Mouse (Mus musculus): Measurements from ENCODE around the gene Tmem246. TPM values are rescaled to one million over a fixed set of nuclear protein-coding genes. Genes with fewer than 3 reads are reported as not detected.
"Not testable (repeated sequence)": the region's sequence is repeated elsewhere in the genome, so short reads cannot be mapped to it uniquely, and the experiment has no call there.

The Tmem246 gene
- polyA plus RNA-seq, 2 experiments: 28.4 to 37.0 TPM

DNA sequence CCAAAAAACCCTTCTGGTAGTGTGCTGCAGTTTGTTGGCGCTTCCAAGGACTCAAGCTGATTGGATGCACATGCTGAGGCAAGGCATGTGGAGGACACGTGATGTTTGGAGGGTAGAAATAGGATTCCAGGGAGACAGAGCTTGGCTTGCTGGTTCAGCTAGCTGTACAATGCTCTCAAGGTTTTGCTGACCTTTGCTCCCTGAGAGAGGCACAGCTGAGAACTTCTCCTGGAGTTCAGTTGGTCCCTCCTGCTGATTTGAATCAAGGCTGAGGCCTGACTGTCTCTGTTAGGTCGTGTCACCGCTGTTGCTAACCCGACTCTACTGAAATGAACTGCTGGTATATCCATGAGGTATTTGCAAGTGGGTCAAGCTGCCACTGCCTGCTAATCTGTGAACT lies 31.3 kb upstream of the Tmem246 start:
- no peak overlapping the region for H3K4me3 ChIP-seq (replicated peaks; ENCODE audit: low read length)
- 75% methylated on average over 5 of the region's 5 CpGs for whole genome bisulfite sequencing
- H3K27me3 ChIP-seq (ENCODE audit: control insufficient read depth, insufficient read depth, low read length): no peaks in the 10 kb centered on the region
- TF ChIP-seq POLR2A (IDR thresholded peaks at IDR 0.05; ENCODE audit: borderline replicate concordance, extremely low read depth, insufficient read depth, insufficient read length): no peak
- H3K36me3 ChIP-seq (ENCODE audit: control insufficient read depth, insufficient read depth, low read length): no peaks in the 10 kb centered on the region; the same call in 1 of the 2 replicates
- no peak overlapping the region for H3K4me2 ChIP-seq (replicated peaks; ENCODE audit: low read depth, low read length, severe bottlenecking)
- ATAC-seq (ENCODE audit: low FRiP score, low read depth) (no peak), DNase-seq (ENCODE audit: low spot score) (no peak)
- H3K27ac ChIP-seq (replicated peaks; ENCODE audit: low read depth, low read length): no peak overlapping the region
- H3K4me1 ChIP-seq (ENCODE audit: control insufficient read depth, insufficient read depth, low read length): peaks cover 6% of the 10 kb centered on the region; the same call in 1 of the 2 replicates
- no peak overlapping the region for H3K9ac ChIP-seq (ENCODE audit: low read depth, low read length, severe bottlenecking)
- H3K9me3 ChIP-seq (ENCODE audit: control insufficient read depth, low read length): no peaks in the 10 kb centered on the region

GRCm38 (mm10) chr4:49626973-49627372 lies 29.3 kb upstream of the Tmem246 start:
- no peak for ATAC-seq (ENCODE audit: low FRiP score, low read depth)
- Histone ChIP-seq H3K36me3 (ENCODE audit: control insufficient read depth, insufficient read depth, low read length) (no peaks in the 10 kb centered on the region), H3K4me2 (replicated peaks; ENCODE audit: low read depth, low read length, severe bottlenecking) (no peak overlapping the region), H3K27ac (replicated peaks; ENCODE audit: low read depth, low read length) (no peak overlapping the region), H3K9ac (ENCODE audit: low read depth, low read length, severe bottlenecking) (no peak overlapping the region), H3K27me3 (ENCODE audit: control insufficient read depth, insufficient read depth, low read length) (no peaks in the 10 kb centered on the region), H3K4me1 (ENCODE audit: control insufficient read depth, insufficient read depth, low read length) (0 out of 2 replicates have a peak, but pooled peaks cover 2% of the 10 kb centered on the region), H3K4me3 (replicated peaks; ENCODE audit: low read length) (no peak overlapping the region), H3K9me3 (ENCODE audit: control insufficient read depth, low read length) (no peaks in the 10 kb centered on the region)
- 3% methylated on average over 3 of the region's 3 CpGs for WGBS
- peak; percentile 79 for DNase-seq (ENCODE audit: low spot score)
- TF ChIP-seq POLR2A (IDR thresholded peaks at IDR 0.05; ENCODE audit: borderline replicate concordance, extremely low read depth, insufficient read depth, insufficient read length): no peak

DNA sequence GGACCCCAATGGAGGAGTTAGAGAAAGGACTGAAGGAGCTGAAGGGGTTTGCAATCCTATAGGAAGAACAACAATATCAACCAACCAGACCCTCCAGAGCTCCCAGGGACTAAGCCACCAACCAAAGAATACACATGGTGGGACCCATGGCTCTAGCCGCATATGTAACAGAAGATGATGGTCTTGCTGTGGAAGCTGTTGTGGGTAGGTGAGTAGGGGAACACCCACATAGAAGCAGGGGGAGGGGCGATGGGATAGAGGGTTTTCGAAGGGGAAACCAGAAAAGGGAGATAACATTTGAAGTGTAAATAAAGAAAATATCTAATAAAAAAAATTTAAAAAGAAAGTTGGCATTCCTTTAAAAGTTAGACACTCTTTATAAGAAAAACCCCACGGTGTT lies 27.3 kb upstream of the Tmem246 start:
- not testable (repeated sequence) for H3K9ac ChIP-seq (ENCODE audit: low read depth, low read length, severe bottlenecking)
- 82% methylated on average over 4 of the region's 4 CpGs for WGBS

GRCm38 (mm10) chr4:49623916-49624315 lies 26.2 kb upstream of the Tmem246 start:
- DNase-seq (ENCODE audit: low spot score): no peak
- 78% methylated on average over 4 of the region's 4 CpGs for WGBS
- H3K4me3 ChIP-seq (replicated peaks; ENCODE audit: low read length): no peak overlapping the region
- H3K36me3 ChIP-seq (ENCODE audit: control insufficient read depth, insufficient read depth, low read length): no peaks in the 10 kb centered on the region
- TF ChIP-seq POLR2A (IDR thresholded peaks at IDR 0.05; ENCODE audit: borderline replicate concordance, extremely low read depth, insufficient read depth, insufficient read length): no peak
- no peak for ATAC-seq (ENCODE audit: low FRiP score, low read depth)
- H3K4me2 ChIP-seq (replicated peaks; ENCODE audit: low read depth, low read length, severe bottlenecking): no peak overlapping the region
- no peak overlapping the region for H3K9ac ChIP-seq (ENCODE audit: low read depth, low read length, severe bottlenecking)
- no peaks in the 10 kb centered on the region for H3K27me3 ChIP-seq (ENCODE audit: control insufficient read depth, insufficient read depth, low read length)
- no peaks in the 10 kb centered on the region for H3K9me3 ChIP-seq (ENCODE audit: control insufficient read depth, low read length)
- no peak overlapping the region for H3K27ac ChIP-seq (replicated peaks; ENCODE audit: low read depth, low read length)
- no peaks in the 10 kb centered on the region for H3K4me1 ChIP-seq (ENCODE audit: control insufficient read depth, insufficient read depth, low read length)

More for the DNA sequence above, 27.3 kb upstream of the Tmem246 start:
- not testable (repeated sequence) for H3K27ac ChIP-seq (replicated peaks; ENCODE audit: low read depth, low read length); DNase-seq (ENCODE audit: low spot score); ATAC-seq (ENCODE audit: low FRiP score, low read depth); H3K9me3 ChIP-seq (ENCODE audit: control insufficient read depth, low read length); H3K4me1 ChIP-seq (ENCODE audit: control insufficient read depth, insufficient read depth, low read length); H3K27me3 ChIP-seq (ENCODE audit: control insufficient read depth, insufficient read depth, low read length); H3K4me2 ChIP-seq (replicated peaks; ENCODE audit: low read depth, low read length, severe bottlenecking); H3K36me3 ChIP-seq (ENCODE audit: control insufficient read depth, insufficient read depth, low read length); H3K4me3 ChIP-seq (replicated peaks; ENCODE audit: low read length)

GRCm38 (mm10) chr4:49622272-49622671 lies 24.6 kb upstream of the Tmem246 start:
- Histone ChIP-seq H3K9me3 (ENCODE audit: control insufficient read depth, low read length) (no peaks in the 10 kb centered on the region), H3K4me1 (ENCODE audit: control insufficient read depth, insufficient read depth, low read length) (no peaks in the 10 kb centered on the region), H3K4me2 (replicated peaks; ENCODE audit: low read depth, low read length, severe bottlenecking) (no peak overlapping the region), H3K27me3 (ENCODE audit: control insufficient read depth, insufficient read depth, low read length) (no peaks in the 10 kb centered on the region), H3K4me3 (replicated peaks; ENCODE audit: low read length) (no peak overlapping the region), H3K27ac (replicated peaks; ENCODE audit: low read depth, low read length) (no peak overlapping the region), H3K36me3 (ENCODE audit: control insufficient read depth, insufficient read depth, low read length) (no peaks in the 10 kb centered on the region), H3K9ac (ENCODE audit: low read depth, low read length, severe bottlenecking) (no peak overlapping the region)
- ATAC-seq (ENCODE audit: low FRiP score, low read depth): no peak
- no peak for TF ChIP-seq POLR2A (IDR thresholded peaks at IDR 0.05; ENCODE audit: borderline replicate concordance, extremely low read depth, insufficient read depth, insufficient read length)
- 72% methylated on average over 2 of the region's 2 CpGs for WGBS
- no peak for DNase-seq (ENCODE audit: low spot score)

DNA sequence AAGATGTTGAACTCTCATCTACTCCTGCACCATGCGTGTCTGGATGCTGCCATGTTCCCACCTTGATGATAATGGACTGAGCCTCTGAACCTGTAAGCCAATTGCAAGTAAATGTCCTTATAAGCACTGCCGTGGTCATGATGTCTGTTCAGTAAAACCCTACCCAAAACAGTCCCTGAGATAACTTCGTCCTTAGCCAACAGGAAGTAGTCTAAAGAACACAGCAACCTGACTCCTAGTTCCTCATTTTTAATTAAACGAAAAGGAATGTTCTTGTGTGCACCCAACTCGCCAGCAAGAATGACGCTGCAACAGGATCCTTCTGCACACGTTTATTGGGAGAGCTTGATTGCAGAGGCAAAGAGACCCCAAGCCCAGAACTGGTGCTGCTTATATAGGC lies 22.2 kb upstream of the Tmem246 start:
- not testable (repeated sequence) for ATAC-seq (ENCODE audit: low FRiP score, low read depth)
- WGBS: 84% methylated on average over 7 of the region's 7 CpGs

More for the DNA sequence above, 22.2 kb upstream of the Tmem246 start:
- not testable (repeated sequence) for H3K9ac ChIP-seq (ENCODE audit: low read depth, low read length, severe bottlenecking); H3K27ac ChIP-seq (replicated peaks; ENCODE audit: low read depth, low read length); DNase-seq (ENCODE audit: low spot score); H3K27me3 ChIP-seq (ENCODE audit: control insufficient read depth, insufficient read depth, low read length); H3K9me3 ChIP-seq (ENCODE audit: control insufficient read depth, low read length); H3K36me3 ChIP-seq (ENCODE audit: control insufficient read depth, insufficient read depth, low read length); H3K4me3 ChIP-seq (replicated peaks; ENCODE audit: low read length); H3K4me2 ChIP-seq (replicated peaks; ENCODE audit: low read depth, low read length, severe bottlenecking); H3K4me1 ChIP-seq (ENCODE audit: control insufficient read depth, insufficient read depth, low read length)
